Mouse (Mus musculus) liver, embryonic 13.5 days (tissue): ENCODE data around the gene Nomo1. TPM values are rescaled to one million over a fixed set of nuclear protein-coding genes. Genes with fewer than 3 reads are reported as not detected.

Experiments used
- ATAC-seq: fragments of 200-750 bp; cut with Nextera tagmentation; 2 replicates; pipeline ENCODE4 v1.8.0; 2017; ENCODE audit warnings: low read depth, mild to moderate bottlenecking, moderate number of reproducible peaks, moderate library complexity
- DNase-seq: peaks from one replicate; pipeline ENCODE4 v3.0.0; 2022
- H3K27ac ChIP-seq: fragments of 300-500 bp; sonication (generic); 2 replicates; pipeline ENCODE4 v1.5.1; 2015; ENCODE audit warnings: moderate library complexity, mild to moderate bottlenecking, inconsistent platforms
- H3K27me3 ChIP-seq: fragments of 300-500 bp; sonication (generic); 2 replicates; pipeline ENCODE4 v1.6.1; 2015; ENCODE audit warnings: mild to moderate bottlenecking, inconsistent platforms
- H3K36me3 ChIP-seq: fragments of 300-500 bp; sonication (generic); 2 replicates; pipeline ENCODE4 v1.6.1; 2015; ENCODE audit warnings: mild to moderate bottlenecking, inconsistent platforms
- H3K4me1 ChIP-seq: fragments of 300-500 bp; sonication (generic); replicated peaks from 2 replicates; pipeline ENCODE4 v1.6.1; 2015; ENCODE audit warnings: inconsistent platforms
- H3K4me2 ChIP-seq: fragments of 300-500 bp; sonication (generic); 2 replicates; pipeline ENCODE4 v1.6.1; 2015; ENCODE audit warnings: inconsistent platforms, mild to moderate bottlenecking, moderate library complexity
- H3K4me3 ChIP-seq: fragments of 300-500 bp; sonication (generic); replicated peaks from 2 replicates; pipeline ENCODE4 v1.5.1; 2015; ENCODE audit warnings: mild to moderate bottlenecking, inconsistent platforms
- H3K9ac ChIP-seq: fragments of 300-500 bp; sonication (generic); 2 replicates; pipeline ENCODE4 v1.6.1; 2015; ENCODE audit warnings: mild to moderate bottlenecking, inconsistent platforms
- H3K9me3 ChIP-seq: fragments of 300-500 bp; sonication (generic); replicated peaks from 2 replicates; pipeline ENCODE4 v1.6.1; 2016; ENCODE audit warnings: inconsistent platforms
- WGBS: fragments of 180-500 bp; shearing (Covaris S2); methylation state at CpG from one replicate; pipeline ENCODE4 v1.1.7; 2015; ENCODE audit not compliant: insufficient replicate concordance; 5-methylcytosine and 5-hydroxymethylcytosine counted together
- polyA plus RNA-seq: library from polyadenylated mRNA; unstranded; fragments of >200 nt; fragmentation: Nextera tagmentation; extraction: Ambion mirVana; gene quantifications from 2 replicates; pipeline ENCODE4 v1.2.1, GENCODE M21; 2015

Nomo1 gene
- polyA plus RNA-seq: 30.8 and 34.2 TPM in 2 replicates

GRCm38 (mm10) chr7:46033109-46033869 is at the start of gene Nomo1:
Nomo1 (plus strand) TSS chr7:46033698.
- Histone ChIP-seq H3K36me3 (peaks cover 14% of the 10 kb centered on the region), H3K4me3 (peak within 1 kb of the TSS; percentile 89), H3K4me2 (peak within 1 kb of the TSS; percentile 97), H3K4me1 (peaks cover 56% of the 10 kb centered on the region), H3K27ac (peak within 1 kb of the TSS; percentile 69), H3K9ac (peak within 1 kb of the TSS; percentile 91), H3K9me3 (no peaks in the 10 kb centered on the region), H3K27me3 (no peaks in the 10 kb centered on the region)
- DNase-seq (peak; percentile 94), ATAC-seq (peak; percentile 85)
- 5% methylated on average over 43 of the region's 44 CpGs for WGBS

- Histone ChIP-seq H3K4me1 (no peaks in the 10 kb centered on the region), H3K4me3 (no peak overlapping the region), H3K9me3 (no peaks in the 10 kb centered on the region), H3K9ac (no peak overlapping the region), H3K4me2 (no peak overlapping the region), H3K27ac (no peak overlapping the region), H3K27me3 (no peaks in the 10 kb centered on the region), H3K36me3 (no peaks in the 10 kb centered on the region)
- DNase-seq (no peak), ATAC-seq (0 out of 2 replicates have a peak, but pooled peaks have one; percentile 2)
- WGBS: 50% methylated on average over 4 of the region's 6 CpGs
Measured at GRCm38 (mm10) chr7:45986893-45987292, 46.6 kb upstream of the Nomo1 start.

- H3K4me3 ChIP-seq: no peak overlapping the region
- no peak for ATAC-seq
- 60% methylated on average over 1 of the region's 1 CpGs for WGBS
- H3K27ac ChIP-seq: no peak overlapping the region
- H3K9ac ChIP-seq: no peak overlapping the region
- no peaks in the 10 kb centered on the region for H3K4me1 ChIP-seq
- H3K9me3 ChIP-seq: no peaks in the 10 kb centered on the region
- no peak overlapping the region for H3K4me2 ChIP-seq
- no peak for DNase-seq
- H3K27me3 ChIP-seq: no peaks in the 10 kb centered on the region
- no peaks in the 10 kb centered on the region for H3K36me3 ChIP-seq
Measured at GRCm38 (mm10) chr7:45988344-45988743, 45.2 kb upstream of the Nomo1 start.

DNA sequence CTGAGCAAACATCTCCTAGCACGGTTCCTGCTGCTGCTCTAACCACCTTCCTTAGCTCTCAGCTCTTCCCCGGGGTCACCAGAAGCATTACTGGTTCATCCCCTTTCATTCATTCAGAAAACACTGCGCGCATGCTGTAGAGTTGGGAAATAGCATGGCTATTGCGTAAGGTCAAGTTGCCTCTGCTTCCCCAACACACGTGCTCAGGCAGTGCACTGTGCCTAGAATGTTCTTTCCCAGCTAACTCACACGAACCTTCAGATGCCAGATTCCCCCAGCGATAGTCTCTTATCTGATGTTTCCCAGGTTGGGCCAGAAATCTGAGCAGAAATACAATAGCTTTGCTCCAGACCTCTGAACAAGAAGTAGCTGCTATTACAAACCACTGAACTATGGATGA is 41.0 kb upstream of the Nomo1 start:
- Histone ChIP-seq H3K4me2 (no peak overlapping the region), H3K4me3 (no peak overlapping the region), H3K9me3 (no peaks in the 10 kb centered on the region), H3K27ac (no peak overlapping the region), H3K36me3 (no peaks in the 10 kb centered on the region), H3K4me1 (no peaks in the 10 kb centered on the region), H3K27me3 (no peaks in the 10 kb centered on the region), H3K9ac (no peak overlapping the region)
- no peak for ATAC-seq
- 51% methylated on average over 8 of the region's 8 CpGs for WGBS
- DNase-seq: no peak

DNA sequence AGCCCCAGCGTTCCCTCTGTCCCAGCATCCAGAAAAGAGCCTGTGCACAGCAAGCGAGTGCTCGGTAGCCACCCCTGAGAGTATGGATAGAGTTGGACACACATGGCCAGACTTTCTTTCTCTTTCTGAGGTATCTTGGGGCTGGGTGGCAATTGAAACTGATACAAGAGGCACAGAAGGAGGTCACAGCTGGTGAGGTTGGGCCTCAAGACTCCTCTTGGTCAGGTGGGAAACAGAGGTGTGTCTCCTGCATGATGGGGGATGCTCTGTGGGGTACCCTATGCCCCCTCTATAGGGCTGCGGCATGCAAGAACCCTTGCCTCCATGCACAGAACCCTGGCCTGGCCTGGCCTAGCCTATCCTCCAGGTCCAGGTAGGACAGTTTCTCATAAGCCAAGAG is 32.9 kb upstream of the Nomo1 start:
- Histone ChIP-seq H3K27ac (no peak overlapping the region), H3K9ac (no peak overlapping the region), H3K27me3 (no peaks in the 10 kb centered on the region), H3K36me3 (no peaks in the 10 kb centered on the region), H3K4me1 (no peaks in the 10 kb centered on the region), H3K4me3 (no peak overlapping the region), H3K4me2 (no peak overlapping the region), H3K9me3 (no peaks in the 10 kb centered on the region)
- no peak for DNase-seq
- WGBS: 66% methylated on average over 4 of the region's 4 CpGs
- ATAC-seq: no peak

GRCm38 (mm10) chr7:46002748-46003147 is 30.8 kb upstream of the Nomo1 start:
- ATAC-seq: no peak

GRCm38 (mm10) chr7:46009578-46009977 is 23.9 kb upstream of the Nomo1 start:
- H3K36me3 ChIP-seq: no peaks in the 10 kb centered on the region
- H3K4me1 ChIP-seq: no peaks in the 10 kb centered on the region; the same call in 1 of the 2 replicates
- ATAC-seq (no peak), DNase-seq (no peak)
- H3K9me3 ChIP-seq: no peaks in the 10 kb centered on the region
- no peak overlapping the region for H3K27ac ChIP-seq
- H3K27me3 ChIP-seq: no peaks in the 10 kb centered on the region
- H3K9ac ChIP-seq: no peak overlapping the region
- no peak overlapping the region for H3K4me3 ChIP-seq
- H3K4me2 ChIP-seq: no peak overlapping the region
- WGBS: 27% methylated on average over 5 of the region's 5 CpGs

More at GRCm38 (mm10) chr7:46002748-46003147, 30.8 kb upstream of the Nomo1 start:
- 41% methylated on average over 4 of the region's 4 CpGs for WGBS
- Histone ChIP-seq H3K4me2 (no peak overlapping the region), H3K36me3 (no peaks in the 10 kb centered on the region), H3K4me1 (no peaks in the 10 kb centered on the region), H3K9ac (no peak overlapping the region), H3K9me3 (no peaks in the 10 kb centered on the region), H3K4me3 (no peak overlapping the region), H3K27me3 (no peaks in the 10 kb centered on the region), H3K27ac (no peak overlapping the region)
- DNase-seq: peak; percentile 15

- no peak overlapping the region for H3K4me3 ChIP-seq
Measured at GRCm38 (mm10) chr7:46012121-46012520, 21.4 kb upstream of the Nomo1 start.

DNA sequence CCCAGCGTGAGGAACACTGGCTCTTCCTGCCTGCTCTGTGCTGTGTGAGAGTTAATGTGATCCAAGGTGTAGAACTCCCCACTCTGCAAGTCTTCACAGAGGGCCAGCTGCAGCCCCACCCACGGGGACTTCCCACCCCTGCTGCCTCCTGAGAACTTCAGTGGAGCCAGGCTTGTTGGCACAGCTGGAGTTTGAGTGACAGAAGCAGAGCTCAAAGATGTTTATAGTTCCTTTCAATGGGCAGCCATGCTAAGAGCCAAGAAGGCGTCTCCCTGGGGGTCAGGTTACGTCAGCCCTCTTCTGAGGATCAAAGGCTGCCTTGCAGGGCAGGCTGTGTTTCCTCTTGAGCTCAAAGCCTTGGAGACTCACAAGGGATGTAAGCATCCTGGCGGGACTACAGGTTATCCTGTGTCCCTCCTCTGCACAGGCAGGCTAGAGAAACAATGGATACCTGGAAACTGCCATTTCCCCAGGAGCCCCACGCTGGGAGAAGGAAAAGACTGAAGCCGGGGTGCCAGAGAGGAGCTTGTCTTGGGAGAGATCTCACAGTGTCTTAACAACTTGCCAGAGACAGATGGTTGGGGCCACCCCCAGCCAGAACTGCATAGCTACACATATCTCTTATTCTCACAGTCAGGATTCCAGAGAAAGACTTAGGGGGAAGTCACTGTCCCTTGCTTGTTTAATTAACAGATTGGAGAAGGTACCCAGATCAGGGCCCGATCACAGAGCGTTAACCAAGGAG is 20.1 kb upstream of the Nomo1 start:
- Histone ChIP-seq H3K36me3 (no peaks in the 10 kb centered on the region), H3K4me2 (no peak overlapping the region), H3K4me1 (no peaks in the 10 kb centered on the region; the same call in 1 of the 2 replicates), H3K27me3 (no peaks in the 10 kb centered on the region), H3K9me3 (no peaks in the 10 kb centered on the region), H3K9ac (no peak overlapping the region), H3K27ac (no peak overlapping the region), H3K4me3 (no peak overlapping the region)
- WGBS: 38% methylated on average over 9 of the region's 9 CpGs
- DNase-seq (no peak), ATAC-seq (no peak)

More at GRCm38 (mm10) chr7:46012121-46012520, 21.4 kb upstream of the Nomo1 start:
- H3K27me3 ChIP-seq: no peaks in the 10 kb centered on the region
- H3K27ac ChIP-seq: no peak overlapping the region
- ATAC-seq (no peak), DNase-seq (no peak)
- no peak overlapping the region for H3K4me2 ChIP-seq
- no peaks in the 10 kb centered on the region for H3K36me3 ChIP-seq
- no peaks in the 10 kb centered on the region for H3K9me3 ChIP-seq
- no peaks in the 10 kb centered on the region; the same call in 1 of the 2 replicates for H3K4me1 ChIP-seq
- H3K9ac ChIP-seq: no peak overlapping the region

DNA sequence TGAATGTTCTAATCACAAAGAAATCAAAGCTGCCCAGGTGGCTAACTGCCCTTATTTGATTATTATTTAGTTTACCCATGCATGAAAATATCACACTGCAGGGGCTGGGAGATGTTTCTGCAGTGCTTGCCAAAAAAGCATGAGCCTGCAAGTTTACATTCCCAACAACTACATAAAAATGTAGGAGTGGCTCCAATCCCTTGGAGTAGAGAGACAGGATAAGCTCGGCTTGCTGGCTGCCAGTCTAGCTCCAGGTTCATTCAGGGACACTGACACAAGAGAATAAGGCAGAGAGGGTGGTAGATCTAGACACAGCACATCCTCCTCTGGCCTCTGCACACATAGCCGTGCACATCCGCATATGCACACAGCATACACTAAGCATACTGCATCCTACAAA is 13.9 kb upstream of the Nomo1 start:
- WGBS: 60% methylated on average over 3 of the region's 3 CpGs
- H3K4me2 ChIP-seq: no peak overlapping the region
- H3K27ac ChIP-seq: no peak overlapping the region
- no peak overlapping the region for H3K9ac ChIP-seq
- no peaks in the 10 kb centered on the region for H3K36me3 ChIP-seq
- H3K27me3 ChIP-seq: no peaks in the 10 kb centered on the region
- no peaks in the 10 kb centered on the region for H3K4me1 ChIP-seq
- ATAC-seq (no peak), DNase-seq (no peak)
- H3K9me3 ChIP-seq: no peaks in the 10 kb centered on the region
- no peak overlapping the region for H3K4me3 ChIP-seq

- no peaks in the 10 kb centered on the region for H3K9me3 ChIP-seq
- 79% methylated on average over 4 of the region's 4 CpGs for WGBS
- no peak overlapping the region for H3K9ac ChIP-seq
- no peak overlapping the region for H3K27ac ChIP-seq
- H3K4me1 ChIP-seq: no peaks in the 10 kb centered on the region
- H3K4me2 ChIP-seq: no peak overlapping the region
- H3K27me3 ChIP-seq: no peaks in the 10 kb centered on the region
- DNase-seq: no peak
- no peak overlapping the region for H3K4me3 ChIP-seq
- ATAC-seq: no peak
- H3K36me3 ChIP-seq: no peaks in the 10 kb centered on the region
Measured at GRCm38 (mm10) chr7:46021951-46022350, 11.5 kb upstream of the Nomo1 start.
